Comparison of ENCODE assay signal across 9 mouse cellular contexts in genomic region chr5:139694989-139695571, GRCm38 (mm10). TPM values are rescaled to one million over a fixed set of nuclear protein-coding genes. Genes with fewer than 3 reads are reported as not detected.
DNase-seq lines count a peak whose midpoint lies in the region; ATAC-seq lines count a peak whose summit lies in the region.
"Had no signal": no experiment of that assay in that cellular context is flagged by ENCODE, and none has a peak within 500 bp of the region (broad histone marks: within the 10 kb centered on the region; RNA-seq: fewer than 3 reads in every experiment).

No protein-coding gene starts in this region.

- no peaks in the 10 kb centered on the region for H3K36me3 ChIP-seq in limb, embryonic 11.5 days (ENCODE audit: control insufficient read depth, insufficient read depth, low read length)
- no peaks in the 10 kb centered on the region for H3K36me3 ChIP-seq in limb, embryonic 10.5 days
- no peaks in the 10 kb centered on the region for H3K36me3 ChIP-seq in intestine, embryonic 16.5 days (ENCODE audit: control insufficient read depth, insufficient read depth, low read length)
- H3K36me3 ChIP-seq: liver, embryonic 15.5 days had no signal

- ATAC-seq in limb, embryonic 11.5 days (ENCODE audit: insufficient number of reproducible peaks, low FRiP score, low TSS enrichment, low read depth): peak; percentile 39; the same call in 1 of the 2 replicates
- ATAC-seq in intestine, embryonic 16.5 days: peak; percentile 84
- ATAC-seq in megakaryocyte-erythroid progenitor cell, adult 5-6 weeks (replicated peaks; ENCODE audit: low FRiP score, low TSS enrichment, poor library complexity, severe bottlenecking): peak; percentile 70

- DNase-seq in limb, embryonic 11.5 days (ENCODE audit: low spot score): no peak
- no peak for DNase-seq in limb, embryonic 10.5 days (ENCODE audit: low spot score)
- peak; percentile 41 for DNase-seq in cerebellum, adult 8-10 months
- no peak for DNase-seq in gastrocnemius, postnatal 14 days
- DNase-seq in gastrocnemius, postnatal 25 days: no peak
- no peak for DNase-seq in right cerebral cortex, postnatal 25 days

- no peak overlapping the region for H3K4me3 ChIP-seq in limb, embryonic 11.5 days (ENCODE audit: low read depth, low read length)
- no peak overlapping the region for H3K4me3 ChIP-seq in limb, embryonic 10.5 days
- peak overlapping the region; percentile 27 for H3K4me3 ChIP-seq in intestine, embryonic 16.5 days (ENCODE audit: low read length)
- H3K4me3 ChIP-seq: liver, embryonic 15.5 days had no signal

- H3K9me3 ChIP-seq in limb, embryonic 11.5 days (ENCODE audit: control insufficient read depth, low read length): no peaks in the 10 kb centered on the region
- no peaks in the 10 kb centered on the region for H3K9me3 ChIP-seq in limb, embryonic 10.5 days (replicated peaks)
- no peaks in the 10 kb centered on the region for H3K9me3 ChIP-seq in intestine, embryonic 16.5 days (ENCODE audit: control insufficient read depth, low read length)
- H3K9me3 ChIP-seq: liver, embryonic 15.5 days had no signal

- H3K4me2 ChIP-seq in limb, embryonic 11.5 days (ENCODE audit: low read depth, severe bottlenecking): no peak overlapping the region; the same call in 1 of the 2 replicates
- peak overlapping the region; percentile 46; the same call in 1 of the 2 replicates for H3K4me2 ChIP-seq in intestine, embryonic 16.5 days (ENCODE audit: low read depth, low read length)
- H3K4me2 ChIP-seq: liver, embryonic 15.5 days had no signal

- H3K9ac ChIP-seq in limb, embryonic 11.5 days (ENCODE audit: low read length): no peak overlapping the region
- peak overlapping the region; percentile 56; the same call in 1 of the 2 replicates for H3K9ac ChIP-seq in intestine, embryonic 16.5 days (ENCODE audit: low read depth, low read length)
- H3K9ac ChIP-seq: liver, embryonic 15.5 days had no signal

- H3K27ac ChIP-seq in limb, embryonic 11.5 days (replicated peaks; ENCODE audit: low read depth, low read length): no peak overlapping the region
- no peak overlapping the region for H3K27ac ChIP-seq in limb, embryonic 10.5 days
- peak overlapping the region; percentile 76 for H3K27ac ChIP-seq in intestine, embryonic 16.5 days (ENCODE audit: low read length)
- H3K27ac ChIP-seq: liver, embryonic 15.5 days had no signal

- H3K27me3 ChIP-seq in limb, embryonic 11.5 days (ENCODE audit: control insufficient read depth, insufficient read depth, low read length): no peaks in the 10 kb centered on the region
- H3K27me3 ChIP-seq in limb, embryonic 10.5 days (ENCODE audit: low read depth, poor library complexity, severe bottlenecking): peaks cover 45% of the 10 kb centered on the region
- no peaks in the 10 kb centered on the region for H3K27me3 ChIP-seq in intestine, embryonic 16.5 days (replicated peaks; ENCODE audit: control insufficient read depth, insufficient read depth, low read length)
- H3K27me3 ChIP-seq: liver, embryonic 15.5 days had no signal

- WGBS in limb, embryonic 11.5 days: 40% methylated on average over 7 of the region's 7 CpGs
- WGBS in limb, embryonic 10.5 days: 42% methylated on average over 7 of the region's 7 CpGs
- WGBS in intestine, embryonic 16.5 days: 21% methylated on average over 7 of the region's 7 CpGs

- 0 out of 2 replicates have a peak, but pooled peaks cover 3% of the 10 kb centered on the region for H3K4me1 ChIP-seq in limb, embryonic 11.5 days (ENCODE audit: control insufficient read depth, insufficient read depth, low read length)
- peaks cover 7% of the 10 kb centered on the region for H3K4me1 ChIP-seq in limb, embryonic 10.5 days
- peaks cover 5% of the 10 kb centered on the region; the same call in 1 of the 2 replicates for H3K4me1 ChIP-seq in intestine, embryonic 16.5 days (ENCODE audit: control insufficient read depth, insufficient read depth, low read length)

- intact Hi-C loops in gastrocnemius, postnatal 14 days (cut with DNase I; ENCODE audit: low total_unique reads): no loop called here

RNA-seq across cellular contexts. Expression of gene Micall2, which starts 41.1 kb away (rescaled TPM):
- 6.6 and 7.8 TPM in 2 replicates for polyA plus RNA-seq in limb, embryonic 11.5 days (2014; fragmentation: Nextera tagmentation; extraction: Ambion mirVana)
- polyA plus RNA-seq in limb, embryonic 10.5 days (2016; fragmentation: Nextera tagmentation; extraction: Ambion mirVana): 8.9 and 9.0 TPM in 2 replicates
- polyA plus RNA-seq in intestine, embryonic 16.5 days (2015; fragmentation: Nextera tagmentation; extraction: Ambion mirVana): 11.6 and 14.8 TPM in 2 replicates
- 13.2 and 13.9 TPM in 2 replicates for total RNA-seq in megakaryocyte-erythroid progenitor cell, adult 5-6 weeks (2014; fragmentation: Nextera tagmentation)
- 2.6 and 5.7 TPM in 2 replicates for total RNA-seq in megakaryocyte-erythroid progenitor cell, adult 5-6 weeks (2017)
- 1 to 10 TPM; 3.0 to 3.1 TPM for total RNA-seq in gastrocnemius, postnatal 14 days (2021)
- total RNA-seq in gastrocnemius, postnatal 25 days (2021): 1 to 10 TPM in 1 of 2 experiments, under 1 TPM in 1; 0.64 to 1.3 TPM
